In the genomic region with DNA sequence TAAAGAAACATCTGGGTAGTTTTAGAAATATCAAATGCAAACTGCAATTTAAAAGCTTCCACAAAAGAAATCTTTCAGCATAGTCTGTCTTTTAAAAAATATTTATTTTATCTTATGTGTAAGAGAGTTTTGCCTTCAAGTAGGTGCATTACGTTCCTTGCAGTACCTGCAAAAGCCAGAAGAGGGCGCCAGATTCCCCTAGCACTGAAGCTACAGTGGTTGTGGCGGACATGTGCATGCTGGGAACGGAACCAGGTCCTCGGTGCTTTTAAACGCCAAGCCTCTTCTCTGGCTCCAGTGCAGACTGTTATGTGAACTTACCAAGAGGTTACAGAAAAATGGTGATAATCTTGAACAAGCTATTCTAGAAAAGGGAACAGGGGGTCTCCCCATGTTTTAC, we compare ENCODE assay signal across 11 mouse cellular contexts. TPM values are rescaled to one million over a fixed set of nuclear protein-coding genes. Genes with fewer than 3 reads are reported as not detected.
DNase-seq lines count a peak whose midpoint lies in the region; ATAC-seq and TF ChIP-seq lines count a peak whose summit lies in the region.
"Had no signal": no experiment of that assay in that cellular context is flagged by ENCODE, and none has a peak within 500 bp of the region (broad histone marks: within the 10 kb centered on the region; RNA-seq: fewer than 3 reads in every experiment).

No protein-coding gene starts in this region.

- no peak overlapping the region for H3K4me2 ChIP-seq in heart, embryonic 12.5 days
- H3K4me2 ChIP-seq in neural tube, embryonic 15.5 days = no peak overlapping the region
- H3K4me2 ChIP-seq: lung, embryonic 15.5 days had no signal

- H3K4me3 ChIP-seq in heart, embryonic 12.5 days = no peak overlapping the region
- no peak overlapping the region for H3K4me3 ChIP-seq in olfactory bulb, adult 2 months (ENCODE audit: insufficient read depth, low read depth, low read length)
- no peak overlapping the region for H3K4me3 ChIP-seq in neural tube, embryonic 15.5 days (replicated peaks)
- H3K4me3 ChIP-seq: lung, embryonic 15.5 days had no signal

- peaks cover 12% of the 10 kb centered on the region for H3K4me1 ChIP-seq in heart, embryonic 12.5 days (replicated peaks)
- H3K4me1 ChIP-seq in olfactory bulb, adult 2 months (ENCODE audit: control insufficient read depth, insufficient read depth, low read length) = peaks cover 19% of the 10 kb centered on the region
- H3K4me1 ChIP-seq in neural tube, embryonic 15.5 days = peaks cover 8% of the 10 kb centered on the region

- peak; percentile 38 for DNase-seq in heart, postnatal 4 days
- peak; percentile 61 for DNase-seq in A20 (ENCODE audit: low read depth, low spot score)
- peak; percentile 44 for DNase-seq in T-cell, adult 2 months (ENCODE audit: low spot score)
- no peak for DNase-seq in ovary, postnatal 14 days (ENCODE audit: low spot score)
- no peak for DNase-seq in cerebellum, adult 9-11 months
- DNase-seq: embryo, embryonic 11 days had no signal

- no peaks in the 10 kb centered on the region for H3K36me3 ChIP-seq in heart, embryonic 12.5 days
- H3K36me3 ChIP-seq in neural tube, embryonic 15.5 days = no peaks in the 10 kb centered on the region
- H3K36me3 ChIP-seq: lung, embryonic 15.5 days had no signal

- peak; percentile 67 for TF ChIP-seq CTCF in olfactory bulb, adult 2 months (IDR thresholded peaks at IDR 0.05; ENCODE audit: insufficient read depth, low read depth, low read length)

- 54% methylated on average over 6 of the region's 6 CpGs for WGBS in heart, embryonic 12.5 days
- WGBS in olfactory bulb, adult 2 months = 60% methylated on average over 6 of the region's 6 CpGs
- 61% methylated on average over 6 of the region's 6 CpGs for WGBS in neural tube, embryonic 15.5 days

- no peak overlapping the region for H3K27ac ChIP-seq in heart, embryonic 12.5 days (ENCODE audit: poor library complexity, severe bottlenecking)
- no peak overlapping the region for H3K27ac ChIP-seq in olfactory bulb, adult 2 months (ENCODE audit: insufficient read depth, low read depth, low read length)
- no peak overlapping the region for H3K27ac ChIP-seq in neural tube, embryonic 15.5 days (replicated peaks)
- H3K27ac ChIP-seq: lung, embryonic 15.5 days had no signal

- no peaks in the 10 kb centered on the region for H3K27me3 ChIP-seq in heart, embryonic 12.5 days (replicated peaks)
- H3K27me3 ChIP-seq in neural tube, embryonic 15.5 days (replicated peaks) = no peaks in the 10 kb centered on the region
- H3K27me3 ChIP-seq: lung, embryonic 15.5 days had no signal

- H3K9ac ChIP-seq in heart, embryonic 12.5 days = no peak overlapping the region
- no peak overlapping the region for H3K9ac ChIP-seq in neural tube, embryonic 15.5 days (replicated peaks)
- H3K9ac ChIP-seq: lung, embryonic 15.5 days had no signal

- H3K9me3 ChIP-seq in heart, embryonic 12.5 days (replicated peaks) = peaks cover 6% of the 10 kb centered on the region; the same call in 1 of the 2 replicates
- H3K9me3 ChIP-seq in neural tube, embryonic 15.5 days (replicated peaks) = no peaks in the 10 kb centered on the region
- H3K9me3 ChIP-seq: lung, embryonic 15.5 days had no signal

- no peak for ATAC-seq in heart, embryonic 12.5 days (ENCODE audit: insufficient number of reproducible peaks, low FRiP score)
- ATAC-seq in neural tube, embryonic 15.5 days (ENCODE audit: low FRiP score) = no peak

- TF ChIP-seq POLR2A in olfactory bulb, adult 2 months (IDR thresholded peaks at IDR 0.05; ENCODE audit: insufficient read depth, low read depth, low read length) = no peak

RNA-seq across cellular contexts. Expression of a gene that starts 16.3 kb away (rescaled TPM):
- total RNA-seq in heart, postnatal 4 days (2021) = 1 to 10 TPM; 4.0 to 5.8 TPM
- polyA plus RNA-seq in heart, embryonic 12.5 days (2016; fragmentation: Nextera tagmentation; extraction: Ambion mirVana) = 4.5 and 4.6 TPM in 2 replicates
- not detected in 2 replicates for polyA plus RNA-seq in olfactory bulb, adult 2 months (2012; ENCODE audit: insufficient read depth, insufficient read length, low replicate concordance, missing spikeins)
- 7.1 and 8.7 TPM in 2 replicates for polyA plus RNA-seq in neural tube, embryonic 15.5 days (2015; fragmentation: Nextera tagmentation; extraction: Ambion mirVana)

RNA-seq across cellular contexts. Expression of a gene that starts 32.3 kb away (rescaled TPM):
- 10 to 100 TPM; 21.2 to 25.1 TPM for total RNA-seq in heart, postnatal 4 days (2021)
- 4.9 and 5.5 TPM in 2 replicates for polyA plus RNA-seq in heart, embryonic 12.5 days (2016; fragmentation: Nextera tagmentation; extraction: Ambion mirVana)
- polyA plus RNA-seq in olfactory bulb, adult 2 months (2012; ENCODE audit: insufficient read depth, insufficient read length, low replicate concordance, missing spikeins) = not detected in 2 replicates
- polyA plus RNA-seq in neural tube, embryonic 15.5 days (2015; fragmentation: Nextera tagmentation; extraction: Ambion mirVana) = 4.8 and 6.7 TPM in 2 replicates
- total RNA-seq: neutrophil, adult 5-6 weeks had no signal

RNA-seq across cellular contexts. Expression of a gene that starts 41.4 kb away (rescaled TPM):
- total RNA-seq in heart, postnatal 4 days (2021) = 10 to 100 TPM; 19.6 to 20.2 TPM
- 23.6 and 23.7 TPM in 2 replicates for polyA plus RNA-seq in heart, embryonic 12.5 days (2016; fragmentation: Nextera tagmentation; extraction: Ambion mirVana)
- not detected in 2 replicates for polyA plus RNA-seq in olfactory bulb, adult 2 months (2012; ENCODE audit: insufficient read depth, insufficient read length, low replicate concordance, missing spikeins)
- polyA plus RNA-seq in neural tube, embryonic 15.5 days (2015; fragmentation: Nextera tagmentation; extraction: Ambion mirVana) = 28.9 and 29.4 TPM in 2 replicates

RNA-seq across cellular contexts. Expression of a gene that starts 58.4 kb away (rescaled TPM):
- total RNA-seq in heart, postnatal 4 days (2021) = 10 to 100 TPM; 20.2 to 24.4 TPM
- polyA plus RNA-seq in heart, embryonic 12.5 days (2016; fragmentation: Nextera tagmentation; extraction: Ambion mirVana) = 4.5 and 5.1 TPM in 2 replicates
- not detected in 2 replicates for polyA plus RNA-seq in olfactory bulb, adult 2 months (2012; ENCODE audit: insufficient read depth, insufficient read length, low replicate concordance, missing spikeins)
- 3.6 and 20.7 TPM in 2 replicates for polyA plus RNA-seq in neural tube, embryonic 15.5 days (2015; fragmentation: Nextera tagmentation; extraction: Ambion mirVana)

Comparison
In these comparisons a context has a peak if more than half of its experiments do, and no peak if none do; other contexts are left out.
1. DNase-seq: peak in heart, postnatal 4 days (single experiment), A20 (single experiment) and T-cell, adult 2 months (single experiment); none in ovary, postnatal 14 days (single experiment) and cerebellum, adult 9-11 months (single experiment).